Mouse (Mus musculus) midbrain, embryonic 14.5 days (tissue): ENCODE data around the gene Commd1. TPM values are rescaled to one million over a fixed set of nuclear protein-coding genes. Genes with fewer than 3 reads are reported as not detected.

Experiments
- ATAC-seq: fragments of 200-750 bp; cut with Nextera tagmentation; 2 replicates; pipeline ENCODE4 v1.8.0; 2017; ENCODE audit warnings: moderate number of reproducible peaks, moderate library complexity; ENCODE audit not compliant: low FRiP score, low TSS enrichment
- DNase-seq: peaks from one replicate; pipeline ENCODE4 v3.0.0-alpha.2; 2015
- H3K27ac ChIP-seq: fragments of 300-500 bp; sonication (generic); replicated peaks from 2 replicates; pipeline ENCODE4 v1.5.1; 2014; ENCODE audit warnings: mild to moderate bottlenecking, low read depth, low read length, moderate library complexity
- H3K27me3 ChIP-seq: fragments of 300-500 bp; sonication (generic); 2 replicates; pipeline ENCODE4 v1.6.1; 2014; ENCODE audit warnings: low read length, control low read depth, mixed read lengths; ENCODE audit not compliant: control insufficient read depth, insufficient read depth
- H3K36me3 ChIP-seq: fragments of 300-500 bp; sonication (generic); 2 replicates; pipeline ENCODE4 v1.6.1; 2014; ENCODE audit warnings: low read length, control low read depth; ENCODE audit not compliant: control insufficient read depth, insufficient read depth
- H3K4me1 ChIP-seq: fragments of 300-500 bp; sonication (generic); 2 replicates; pipeline ENCODE4 v1.6.1; 2014; ENCODE audit warnings: mild to moderate bottlenecking, antibody characterized with exemption, low read length, control low read depth; ENCODE audit not compliant: control insufficient read depth, insufficient read depth
- H3K4me2 ChIP-seq: fragments of 300-500 bp; sonication (generic); 2 replicates; pipeline ENCODE4 v1.6.1; 2014; ENCODE audit warnings: mild to moderate bottlenecking, low read length, moderate library complexity
- H3K4me3 ChIP-seq: fragments of 300-500 bp; sonication (generic); replicated peaks from 2 replicates; pipeline ENCODE4 v1.5.1; 2014; ENCODE audit warnings: low read depth, low read length
- H3K9ac ChIP-seq: fragments of 300-500 bp; sonication (generic); replicated peaks from 2 replicates; pipeline ENCODE4 v1.6.1; 2014; ENCODE audit warnings: mild to moderate bottlenecking, low read length, moderate library complexity
- H3K9me3 ChIP-seq: fragments of 300-500 bp; sonication (generic); 2 replicates; pipeline ENCODE4 v1.6.1; 2016; ENCODE audit warnings: low read length, control low read depth, mixed read lengths; ENCODE audit not compliant: control insufficient read depth
- WGBS: fragments of 180-500 bp; shearing (Covaris S2); extraction: QIAGEN DNeasy Blood & Tissue Kit; methylation state at CpG from one replicate; pipeline ENCODE4 v1.1.7; 2014; 5-methylcytosine and 5-hydroxymethylcytosine counted together
- polyA plus RNA-seq: library from polyadenylated mRNA; unstranded; fragments of >200 nt; fragmentation: Nextera tagmentation; extraction: Ambion mirVana; gene quantifications from 2 replicates; pipeline ENCODE4 v1.2.1, GENCODE M21; 2014

The Commd1 gene
- polyA plus RNA-seq, 1 experiment from 2014 or later: 270 TPM

- DNase-seq (no peak), ATAC-seq (no peak)
- 93% methylated on average over 6 of the region's 6 CpGs for WGBS
- Histone ChIP-seq H3K36me3 (peaks cover under 1% of the 10 kb centered on the region; the same call in 1 of the 2 replicates), H3K4me1 (no peaks in the 10 kb centered on the region), H3K9me3 (no peaks in the 10 kb centered on the region), H3K4me3 (no peak overlapping the region), H3K9ac (no peak overlapping the region), H3K27me3 (no peaks in the 10 kb centered on the region), H3K27ac (no peak overlapping the region), H3K4me2 (no peak overlapping the region)
Observed at GRCm38 (mm10) chr11:22950131-22950530, 32.1 kb downstream of the Commd1 start.

GRCm38 (mm10) chr11:22949101-22949500 is 33.1 kb downstream of the Commd1 start:
- WGBS: 76% methylated on average over 1 of the region's 1 CpGs
- H3K9me3 ChIP-seq: no peaks in the 10 kb centered on the region
- no peak overlapping the region for H3K4me3 ChIP-seq
- no peaks in the 10 kb centered on the region for H3K4me1 ChIP-seq
- no peak overlapping the region for H3K9ac ChIP-seq
- DNase-seq (no peak), ATAC-seq (no peak)
- no peaks in the 10 kb centered on the region for H3K36me3 ChIP-seq
- H3K27ac ChIP-seq: no peak overlapping the region
- no peaks in the 10 kb centered on the region for H3K27me3 ChIP-seq
- no peak overlapping the region for H3K4me2 ChIP-seq

GRCm38 (mm10) chr11:22938983-22939382 is 43.2 kb downstream of the Commd1 start:
- Histone ChIP-seq H3K27ac (no peak overlapping the region), H3K4me2 (no peak overlapping the region), H3K9me3 (no peaks in the 10 kb centered on the region), H3K27me3 (no peaks in the 10 kb centered on the region), H3K4me3 (no peak overlapping the region), H3K9ac (no peak overlapping the region), H3K4me1 (0 out of 2 replicates have a peak, but pooled peaks cover 3% of the 10 kb centered on the region), H3K36me3 (no peaks in the 10 kb centered on the region)
- ATAC-seq: no peak
- WGBS: 83% methylated on average over 2 of the region's 2 CpGs
- no peak for DNase-seq

GRCm38 (mm10) chr11:22937716-22938316 is 44.4 kb downstream of the Commd1 start:
- Histone ChIP-seq H3K9ac (no peak overlapping the region), H3K27ac (no peak overlapping the region), H3K4me2 (no peak overlapping the region), H3K4me3 (no peak overlapping the region), H3K27me3 (no peaks in the 10 kb centered on the region), H3K9me3 (no peaks in the 10 kb centered on the region), H3K36me3 (no peaks in the 10 kb centered on the region), H3K4me1 (0 out of 2 replicates have a peak, but pooled peaks cover 3% of the 10 kb centered on the region)
- DNase-seq: no peak
- ATAC-seq: no peak
- WGBS: 92% methylated on average over 4 of the region's 4 CpGs

- Histone ChIP-seq H3K4me1 (0 out of 2 replicates have a peak, but pooled peaks cover 3% of the 10 kb centered on the region), H3K36me3 (no peaks in the 10 kb centered on the region), H3K9me3 (no peaks in the 10 kb centered on the region), H3K9ac (no peak overlapping the region), H3K4me2 (no peak overlapping the region), H3K27me3 (no peaks in the 10 kb centered on the region), H3K4me3 (no peak overlapping the region), H3K27ac (no peak overlapping the region)
- ATAC-seq: no peak
- 52% methylated on average over 5 of the region's 5 CpGs for WGBS
- DNase-seq: no peak
Observed at GRCm38 (mm10) chr11:22936446-22937125, 45.6 kb downstream of the Commd1 start.

GRCm38 (mm10) chr11:22932167-22932566 is 50.0 kb downstream of the Commd1 start:
- H3K4me2 ChIP-seq: no peak overlapping the region
- no peaks in the 10 kb centered on the region for H3K9me3 ChIP-seq
- ATAC-seq (no peak), DNase-seq (no peak)
- no peak overlapping the region for H3K9ac ChIP-seq
- no peaks in the 10 kb centered on the region for H3K27me3 ChIP-seq
- H3K36me3 ChIP-seq: no peaks in the 10 kb centered on the region
- no peak overlapping the region for H3K4me3 ChIP-seq
- H3K27ac ChIP-seq: no peak overlapping the region
- 0 out of 2 replicates have a peak, but pooled peaks cover 3% of the 10 kb centered on the region for H3K4me1 ChIP-seq

GRCm38 (mm10) chr11:22931320-22931905 is 50.8 kb downstream of the Commd1 start:
- H3K9me3 ChIP-seq: no peaks in the 10 kb centered on the region
- H3K4me2 ChIP-seq: no peak overlapping the region
- no peak overlapping the region for H3K27ac ChIP-seq
- no peak overlapping the region for H3K4me3 ChIP-seq
- H3K9ac ChIP-seq: no peak overlapping the region
- 97% methylated on average over 2 of the region's 2 CpGs for WGBS
- no peaks in the 10 kb centered on the region for H3K27me3 ChIP-seq
- DNase-seq: no peak
- H3K36me3 ChIP-seq: no peaks in the 10 kb centered on the region
- H3K4me1 ChIP-seq: 0 out of 2 replicates have a peak, but pooled peaks cover 3% of the 10 kb centered on the region
- ATAC-seq: no peak

- no peaks in the 10 kb centered on the region for H3K27me3 ChIP-seq
- H3K27ac ChIP-seq: no peak overlapping the region
- ATAC-seq (no peak), DNase-seq (no peak)
- no peaks in the 10 kb centered on the region for H3K36me3 ChIP-seq
- H3K9me3 ChIP-seq: no peaks in the 10 kb centered on the region
- H3K9ac ChIP-seq: no peak overlapping the region
- no peak overlapping the region for H3K4me2 ChIP-seq
- WGBS: 64% methylated on average over 2 of the region's 2 CpGs
- H3K4me3 ChIP-seq: no peak overlapping the region
- no peaks in the 10 kb centered on the region for H3K4me1 ChIP-seq
Observed at GRCm38 (mm10) chr11:22930129-22930528, 52.1 kb downstream of the Commd1 start.
